Mouse (Mus musculus): ENCODE data around the gene Gm10282. TPM values are rescaled to one million over a fixed set of nuclear protein-coding genes. Genes with fewer than 3 reads are reported as not detected.

Gm10282 gene
- total RNA-seq, 4 experiments from 2014 or later: 4.5 to 9.5 (median 7.9) TPM

- DNase-seq: no peak
These were observed 45.2 kb downstream of the Gm10282 start for GRCm38 (mm10) chr8:72259862-72260261.

GRCm38 (mm10) chr8:72257902-72258238, 47.2 kb downstream of the Gm10282 start:
- no peak for DNase-seq

- DNase-seq: no peak
These were observed 47.7 kb downstream of the Gm10282 start for GRCm38 (mm10) chr8:72257171-72257901.

Other genes starting within 250 kb of the Gm10282 start
- not detected for gene Olfr373, start 222.1 kb downstream of the Gm10282 start, total RNA-seq (2022)
- gene Olfr374, start 198.2 kb downstream of the Gm10282 start, total RNA-seq (2022): not detected
- 100 to 1,000 TPM; 133 to 158 (median 140) TPM for gene Tpm4, start 170.3 kb downstream of the Gm10282 start, total RNA-seq (2022)
- 10 to 100 TPM; 56.6 to 69.3 (median 61.7) TPM for gene Rab8a, start 144.1 kb downstream of the Gm10282 start, total RNA-seq (2022)
- under 1 TPM in 1 of 4 experiments, not detected in 3; 0.16 TPM for gene Hsh2d, start 115.6 kb downstream of the Gm10282 start, total RNA-seq (2022)
- under 1 TPM in 1 of 4 experiments, not detected in 3; 0.20 TPM for gene Cib3, start 92.4 kb downstream of the Gm10282 start, total RNA-seq (2022)
- gene Gm11034, start 91.6 kb downstream of the Gm10282 start, total RNA-seq (2022): not detected
- gene Fam32a, start 85.5 kb downstream of the Gm10282 start, total RNA-seq (2022): 10 to 100 TPM; 57.8 to 69.3 (median 65.2) TPM
- gene Ap1m1, start 65.2 kb downstream of the Gm10282 start, total RNA-seq (2022): 10 to 100 TPM; 51.1 to 67.6 (median 57.4) TPM
- gene Klf2, start 13.8 kb upstream of the Gm10282 start, total RNA-seq (2022): 10 to 100 TPM; 30.7 to 44.2 (median 36.5) TPM
- 10 to 100 TPM; 43.8 to 80.2 (median 57.1) TPM for gene Eps15l1, start 116.2 kb upstream of the Gm10282 start, total RNA-seq (2022)
- gene Calr3, start 138.6 kb upstream of the Gm10282 start, total RNA-seq (2022): 1 to 10 TPM; 3.0 to 3.8 (median 3.6) TPM
- 10 to 100 TPM in 2 of 4 experiments, 1 to 10 TPM in 2; 7.5 to 10.9 (median 9.4) TPM for gene 1700030K09Rik, start 138.6 kb upstream of the Gm10282 start, total RNA-seq (2022)
- 10 to 100 TPM; 54.8 to 84.1 (median 67.7) TPM for gene Cherp, start 170.0 kb upstream of the Gm10282 start, total RNA-seq (2022)
- gene Slc35e1, start 187.4 kb upstream of the Gm10282 start, total RNA-seq (2022): 10 to 100 TPM; 31.1 to 40.8 (median 35.2) TPM
- 1 to 10 TPM; 8.4 to 9.7 (median 9.2) TPM for gene Med26, start 243.0 kb upstream of the Gm10282 start, total RNA-seq (2022)

Measured in adrenal gland, adult 8-10 months (tissue).